Comparison of ENCODE assay signal across 28 mouse cellular contexts in genomic region chr3:149437763-149438162, GRCm38 (mm10).
A peak's percentile ranks its signal among the peaks of the same experiment; 100 is the strongest.
DNase-seq lines count a peak whose midpoint lies in the region; ATAC-seq lines count a peak whose summit lies in the region.
"Had no signal": no experiment of that assay in that cellular context is flagged by ENCODE, and none has a peak within 500 bp of the region (broad histone marks: within the 10 kb centered on the region; RNA-seq: fewer than 3 reads in every experiment).

No protein-coding gene starts in this region.

- H3K4me3 ChIP-seq in forebrain, embryonic 10.5 days, result no peak overlapping the region
- no peak overlapping the region for H3K4me3 ChIP-seq in forebrain, embryonic 11.5 days (ENCODE audit: low read depth, low read length)
- H3K4me3 ChIP-seq in kidney, embryonic 14.5 days (ENCODE audit: low read length), result no peak overlapping the region
- H3K4me3 ChIP-seq in midbrain, embryonic 10.5 days, result no peak overlapping the region
- no peak overlapping the region for H3K4me3 ChIP-seq in midbrain, embryonic 11.5 days (ENCODE audit: low read depth, low read length)
- H3K4me3 ChIP-seq: heart, embryonic 15.5 days; liver, embryonic 12.5 days; myocyte; neural tube, embryonic 12.5 days had no signal

- DNase-seq in forebrain, embryonic 10.5 days (ENCODE audit: extremely low spot score, low spot score), result no peak
- DNase-seq in forebrain, embryonic 11.5 days (ENCODE audit: low spot score), result no peak
- peak; percentile 8 to 20 for DNase-seq in heart, postnatal 10 days
- no peak for DNase-seq in heart, postnatal 36 days
- peak; percentile 41 for DNase-seq in kidney, adult 9 months
- no peak for DNase-seq in midbrain, embryonic 10.5 days (ENCODE audit: low spot score)
- no peak for DNase-seq in midbrain, embryonic 11.5 days (ENCODE audit: low spot score, missing footprints)
- DNase-seq: adrenal gland, adult 8-10 months; cerebellum, adult 2 months; cerebellum, postnatal 14 days; forebrain, postnatal 0 days; gastrocnemius, postnatal 14 days; heart, postnatal 4 days; kidney, postnatal 14 days; layer of hippocampus, adult 9-11 months; liver, postnatal 0 days; right cerebral cortex, postnatal 4 days; thymus, adult 18-20 months; thymus, postnatal 25 days had no signal

- peak overlapping the region; percentile 25; the same call in 1 of the 2 replicates for H3K27ac ChIP-seq in forebrain, embryonic 10.5 days
- no peak overlapping the region for H3K27ac ChIP-seq in forebrain, embryonic 11.5 days (ENCODE audit: low read depth, low read length)
- no peak overlapping the region for H3K27ac ChIP-seq in kidney, embryonic 14.5 days (ENCODE audit: low read depth, low read length)
- peak overlapping the region; percentile 61 for H3K27ac ChIP-seq in midbrain, embryonic 10.5 days (replicated peaks)
- no peak overlapping the region for H3K27ac ChIP-seq in midbrain, embryonic 11.5 days (ENCODE audit: low read depth, low read length)
- H3K27ac ChIP-seq: heart, embryonic 15.5 days; liver, embryonic 12.5 days; neural tube, embryonic 12.5 days; stomach, postnatal 0 days had no signal

- H3K4me1 ChIP-seq in forebrain, embryonic 10.5 days, result peaks cover 6% of the 10 kb centered on the region; the same call in 1 of the 2 replicates
- H3K4me1 ChIP-seq in forebrain, embryonic 11.5 days (replicated peaks; ENCODE audit: control insufficient read depth, insufficient read depth, low read length), result no peaks in the 10 kb centered on the region
- H3K4me1 ChIP-seq in kidney, embryonic 14.5 days (ENCODE audit: control insufficient read depth, insufficient read depth, low read length), result no peaks in the 10 kb centered on the region
- peaks cover 19% of the 10 kb centered on the region for H3K4me1 ChIP-seq in midbrain, embryonic 10.5 days
- H3K4me1 ChIP-seq in midbrain, embryonic 11.5 days (ENCODE audit: control insufficient read depth, insufficient read depth, low read length), result 0 out of 2 replicates have a peak, but pooled peaks cover 3% of the 10 kb centered on the region
- H3K4me1 ChIP-seq: liver, embryonic 12.5 days had no signal

- no peaks in the 10 kb centered on the region for H3K9me3 ChIP-seq in forebrain, embryonic 10.5 days
- no peaks in the 10 kb centered on the region for H3K9me3 ChIP-seq in forebrain, embryonic 11.5 days (ENCODE audit: control insufficient read depth, low read length)
- H3K9me3 ChIP-seq in kidney, embryonic 14.5 days (ENCODE audit: control insufficient read depth, low read length), result no peaks in the 10 kb centered on the region
- no peaks in the 10 kb centered on the region for H3K9me3 ChIP-seq in midbrain, embryonic 10.5 days (replicated peaks)
- H3K9me3 ChIP-seq in midbrain, embryonic 11.5 days (ENCODE audit: control insufficient read depth, low read length), result no peaks in the 10 kb centered on the region
- H3K9me3 ChIP-seq: heart, embryonic 15.5 days; liver, embryonic 12.5 days; neural tube, embryonic 12.5 days had no signal

- H3K27me3 ChIP-seq in forebrain, embryonic 10.5 days (ENCODE audit: poor library complexity, severe bottlenecking), result no peaks in the 10 kb centered on the region
- H3K27me3 ChIP-seq in forebrain, embryonic 11.5 days (ENCODE audit: control insufficient read depth, insufficient read depth, low read length), result no peaks in the 10 kb centered on the region
- no peaks in the 10 kb centered on the region for H3K27me3 ChIP-seq in kidney, embryonic 14.5 days (ENCODE audit: control insufficient read depth, insufficient read depth, low read length)
- no peaks in the 10 kb centered on the region for H3K27me3 ChIP-seq in midbrain, embryonic 10.5 days (ENCODE audit: low read depth, poor library complexity, severe bottlenecking)
- H3K27me3 ChIP-seq in midbrain, embryonic 11.5 days (ENCODE audit: control insufficient read depth, insufficient read depth, low read length), result no peaks in the 10 kb centered on the region
- H3K27me3 ChIP-seq: heart, embryonic 15.5 days; liver, embryonic 12.5 days; neural tube, embryonic 12.5 days had no signal

- ATAC-seq in forebrain, embryonic 11.5 days (replicated peaks; ENCODE audit: low FRiP score), result no peak; the same call in 1 of the 2 replicates
- ATAC-seq in kidney, embryonic 14.5 days (ENCODE audit: low FRiP score, low TSS enrichment), result no peak
- ATAC-seq in midbrain, embryonic 11.5 days (ENCODE audit: low FRiP score), result no peak
- ATAC-seq: forebrain, postnatal 0 days; intestine, postnatal 0 days; liver, embryonic 12.5 days; liver, postnatal 0 days; midbrain, embryonic 16.5 days had no signal

- intact Hi-C loops in heart, postnatal 10 days (cut with DNase I), result no loop called here
- intact Hi-C loops in heart, postnatal 36 days (cut with DNase I), result no loop called here

- H3K36me3 ChIP-seq in forebrain, embryonic 10.5 days (replicated peaks), result no peaks in the 10 kb centered on the region
- no peaks in the 10 kb centered on the region for H3K36me3 ChIP-seq in forebrain, embryonic 11.5 days (ENCODE audit: control insufficient read depth, insufficient read depth, low read length)
- no peaks in the 10 kb centered on the region for H3K36me3 ChIP-seq in kidney, embryonic 14.5 days (ENCODE audit: control insufficient read depth, insufficient read depth, low read length)
- no peaks in the 10 kb centered on the region for H3K36me3 ChIP-seq in midbrain, embryonic 10.5 days
- no peaks in the 10 kb centered on the region for H3K36me3 ChIP-seq in midbrain, embryonic 11.5 days (ENCODE audit: control insufficient read depth, insufficient read depth, low read length)
- H3K36me3 ChIP-seq: G1E; heart, embryonic 15.5 days; liver, embryonic 12.5 days; neural tube, embryonic 12.5 days had no signal

- H3K9ac ChIP-seq in forebrain, embryonic 11.5 days (ENCODE audit: low read length), result no peak overlapping the region
- no peak overlapping the region for H3K9ac ChIP-seq in kidney, embryonic 14.5 days (ENCODE audit: low read depth, low read length)
- H3K9ac ChIP-seq in midbrain, embryonic 11.5 days (ENCODE audit: low read length), result no peak overlapping the region
- H3K9ac ChIP-seq: forebrain, postnatal 0 days; heart, embryonic 15.5 days; liver, embryonic 12.5 days; liver, postnatal 0 days; neural tube, embryonic 12.5 days had no signal

- 89% methylated on average over 8 of the region's 8 CpGs for WGBS in forebrain, embryonic 10.5 days
- 90% methylated on average over 8 of the region's 8 CpGs for WGBS in forebrain, embryonic 11.5 days
- 83% methylated on average over 8 of the region's 8 CpGs for WGBS in kidney, embryonic 14.5 days
- 85% methylated on average over 8 of the region's 8 CpGs for WGBS in midbrain, embryonic 10.5 days
- WGBS in midbrain, embryonic 11.5 days, result 88% methylated on average over 8 of the region's 8 CpGs

- no peak overlapping the region for H3K4me2 ChIP-seq in forebrain, embryonic 11.5 days (ENCODE audit: low read depth, low read length, severe bottlenecking)
- H3K4me2 ChIP-seq in kidney, embryonic 14.5 days (replicated peaks; ENCODE audit: low read depth, low read length), result no peak overlapping the region
- no peak overlapping the region for H3K4me2 ChIP-seq in midbrain, embryonic 11.5 days
- H3K4me2 ChIP-seq: heart, embryonic 15.5 days; liver, embryonic 12.5 days; neural tube, embryonic 12.5 days had no signal

Comparison
In these comparisons a context has a peak if more than half of its experiments do, and no peak if none do; other contexts are left out.
1. DNase-seq: peak in heart, postnatal 10 days (2 of 2) and kidney, adult 9 months (single experiment); none in forebrain, embryonic 10.5 days (single experiment), forebrain, embryonic 11.5 days (single experiment), heart, postnatal 36 days (0 of 2), midbrain, embryonic 10.5 days (single experiment) and midbrain, embryonic 11.5 days (single experiment).
2. H3K27ac ChIP-seq: peak in forebrain, embryonic 10.5 days (single experiment) and midbrain, embryonic 10.5 days (single experiment); none in forebrain, embryonic 11.5 days (single experiment), kidney, embryonic 14.5 days (single experiment) and midbrain, embryonic 11.5 days (single experiment).